Mouse (Mus musculus) ovary, postnatal 14 days (tissue): ENCODE measurements at regions not wholly inside any gene's neighbourhood (a gene's known extent, or its start where the extent isn't known, plus 50 kb on each side); places are given as distances from the start of the nearest gene placed in this dataset.

Experiments
- DNase-seq: peaks from one replicate; pipeline ENCODE4 v3.0.0; 2022; ENCODE audit warnings: low spot score

- no peak for DNase-seq
These were observed 57.0 kb upstream of the Gnaq start for GRCm38 (mm10) chr19:16075512-16076086.

GRCm38 (mm10) chr19:16075026-16075425, 57.6 kb upstream of the Gnaq start:
- DNase-seq, result no peak

- DNase-seq, result no peak
These were observed 65.3 kb upstream of the Gnaq start for GRCm38 (mm10) chr19:16067314-16067713.

- no peak for DNase-seq
These were observed 67.7 kb upstream of the Gnaq start for GRCm38 (mm10) chr19:16064911-16065310.

- DNase-seq, result peak; percentile 76
These were observed 68.6 kb upstream of the Gnaq start for GRCm38 (mm10) chr19:16063916-16064580.

GRCm38 (mm10) chr19:16063533-16063915, 69.1 kb upstream of the Gnaq start:
- no peak for DNase-seq

- DNase-seq, result no peak
These were observed 70.8 kb upstream of the Gnaq start for GRCm38 (mm10) chr19:16061821-16062220.

GRCm38 (mm10) chr19:16059026-16059425, 73.6 kb upstream of the Gnaq start:
- DNase-seq, result no peak

- no peak for DNase-seq
These were observed 65.6 kb upstream of the Cep78 start for GRCm38 (mm10) chr19:16050220-16051055.

GRCm38 (mm10) chr19:16049646-16050045, 64.9 kb upstream of the Cep78 start:
- no peak for DNase-seq

- no peak for DNase-seq
These were observed 62.2 kb upstream of the Cep78 start for GRCm38 (mm10) chr19:16046977-16047376.

GRCm38 (mm10) chr19:16045261-16045660, 60.5 kb upstream of the Cep78 start:
- no peak for DNase-seq

- DNase-seq, result no peak
These were observed 59.4 kb upstream of the Cep78 start for GRCm38 (mm10) chr19:16044169-16044568.

GRCm38 (mm10) chr19:16043007-16043406, 58.2 kb upstream of the Cep78 start:
- DNase-seq, result no peak

GRCm38 (mm10) chr19:16041891-16042290, 57.1 kb upstream of the Cep78 start:
- DNase-seq, result no peak

GRCm38 (mm10) chr19:16037806-16038205, 53.0 kb upstream of the Cep78 start:
- DNase-seq, result no peak
